Mouse (Mus musculus): Measurements from ENCODE around the gene 4933400A11Rik.

4933400A11Rik gene

DNA sequence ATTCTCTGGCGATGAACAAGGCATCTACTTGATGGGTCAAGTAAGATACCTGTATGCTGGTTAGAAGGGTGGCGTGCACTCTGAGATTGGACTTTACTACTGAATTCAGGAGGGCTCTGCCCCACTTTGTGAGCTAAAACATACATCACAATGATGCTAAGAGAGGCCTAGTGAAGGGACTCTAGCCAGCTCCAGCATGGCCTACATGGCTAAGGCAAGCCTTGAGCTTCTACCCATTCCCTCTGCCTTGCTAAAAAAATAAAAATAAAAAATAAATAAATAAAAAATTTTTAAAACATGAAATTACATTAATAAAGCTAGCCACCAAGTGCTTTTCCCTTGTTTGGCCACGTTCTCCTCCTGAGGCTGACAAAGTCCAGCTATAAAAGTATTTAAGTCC lies at the start of gene 4933400A11Rik:
Gene 4933400A11Rik, minus strand, starts transcription at position 101 of the 400 bp plus-strand sequence.
- no peak for DNase-seq

DNA sequence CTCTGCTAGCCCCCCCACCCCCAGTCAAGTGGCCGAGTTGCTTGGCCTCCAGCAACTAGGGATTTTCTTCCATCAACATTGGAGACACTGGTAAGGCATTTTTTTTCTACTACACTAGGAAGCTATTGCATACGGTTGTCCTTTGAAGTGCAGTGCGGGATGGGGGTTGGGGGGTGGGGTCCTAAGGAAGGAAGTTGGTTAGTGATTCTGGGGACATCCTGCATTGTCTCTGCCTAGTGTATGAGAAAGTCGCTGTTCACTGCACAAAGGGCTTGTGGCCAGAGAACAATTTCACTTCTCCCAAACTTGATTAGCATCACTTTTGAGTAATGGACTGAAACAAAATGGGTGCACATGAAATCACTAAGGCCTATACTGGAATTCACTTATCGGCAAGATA lies 48.7 kb upstream of the 4933400A11Rik start:
- no peak for DNase-seq

DNA sequence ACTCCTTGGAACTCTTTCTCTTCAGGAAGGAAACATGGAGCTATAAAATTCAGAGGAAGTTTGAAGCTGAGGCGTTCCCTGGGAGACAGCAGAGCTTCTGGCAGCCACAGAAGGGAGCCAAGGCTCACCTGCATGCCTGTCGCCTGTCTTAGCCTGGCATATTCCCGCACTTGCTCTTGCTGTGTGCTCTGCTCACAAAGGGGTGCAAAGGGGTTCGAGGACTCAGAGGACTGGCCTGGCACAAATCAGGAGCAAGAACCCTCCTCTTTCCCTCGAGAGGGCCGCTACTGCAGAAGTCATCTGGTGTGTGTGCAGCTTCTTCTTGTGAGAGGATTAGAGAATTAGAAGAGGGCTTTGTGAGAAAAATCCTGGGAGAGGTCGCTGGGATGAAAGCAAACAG lies 48.3 kb upstream of the 4933400A11Rik start:
- peak; percentile 4 to 12 for DNase-seq

DNA sequence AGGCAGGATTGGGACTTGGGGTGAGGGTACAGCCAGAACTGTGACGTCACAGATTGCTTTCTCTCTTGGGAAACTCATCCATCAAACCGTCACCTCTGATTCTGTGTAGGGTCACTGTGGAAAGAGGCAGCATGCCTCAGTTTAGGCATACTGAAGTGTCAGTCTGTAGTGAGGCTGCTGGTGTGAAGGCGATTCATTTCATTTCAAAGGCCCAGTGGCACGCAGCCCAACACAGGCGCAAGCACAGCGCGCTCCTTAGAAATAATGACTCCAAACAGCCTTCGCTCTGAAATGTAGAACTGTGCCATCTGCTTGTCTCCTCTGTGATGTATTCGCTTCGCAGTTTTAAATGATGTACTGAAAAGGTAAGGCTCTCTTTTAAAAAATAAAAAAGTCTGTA lies 47.5 kb upstream of the 4933400A11Rik start:
- DNase-seq: peak; percentile 67 to 69

DNA sequence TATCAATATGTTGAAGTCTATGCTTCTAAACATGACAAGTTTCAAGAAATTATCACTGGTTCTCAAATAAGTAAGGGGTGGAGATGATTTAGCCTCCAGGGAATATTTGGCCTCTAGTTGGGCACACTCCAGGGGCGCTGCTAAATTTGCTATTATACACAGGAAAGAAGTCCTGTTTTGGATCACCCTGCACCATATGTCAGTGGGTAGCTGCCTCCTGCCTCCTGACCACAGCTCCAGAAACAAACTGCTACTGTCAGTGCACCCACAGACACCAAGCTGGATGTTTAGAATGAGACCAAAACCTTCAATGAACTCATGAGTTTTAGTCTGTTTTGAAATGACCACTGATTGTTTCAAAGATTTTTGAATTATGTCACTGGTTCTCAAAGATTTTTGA lies 34.2 kb upstream of the 4933400A11Rik start:
- peak in 1 of 2 experiments; percentile 4 for DNase-seq

DNA sequence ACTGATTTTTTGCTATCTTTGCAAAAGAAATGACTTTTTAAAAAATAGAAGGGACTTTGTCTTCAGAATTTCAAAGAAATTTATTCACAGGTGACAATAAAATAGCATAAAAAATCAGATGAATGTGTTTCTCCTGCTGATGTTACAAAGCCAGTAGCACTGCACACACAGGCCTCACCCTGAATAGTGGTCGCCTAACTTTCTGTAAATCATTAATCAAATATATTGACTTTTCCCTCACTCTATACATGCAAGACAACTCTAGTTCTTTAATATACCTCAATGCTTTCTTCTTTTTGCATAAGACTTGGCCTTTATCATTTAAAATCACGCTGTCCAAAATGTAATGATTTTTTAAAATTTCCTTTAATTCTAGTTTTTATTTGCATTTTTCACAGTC lies 32.3 kb upstream of the 4933400A11Rik start:
- no peak for DNase-seq

DNA sequence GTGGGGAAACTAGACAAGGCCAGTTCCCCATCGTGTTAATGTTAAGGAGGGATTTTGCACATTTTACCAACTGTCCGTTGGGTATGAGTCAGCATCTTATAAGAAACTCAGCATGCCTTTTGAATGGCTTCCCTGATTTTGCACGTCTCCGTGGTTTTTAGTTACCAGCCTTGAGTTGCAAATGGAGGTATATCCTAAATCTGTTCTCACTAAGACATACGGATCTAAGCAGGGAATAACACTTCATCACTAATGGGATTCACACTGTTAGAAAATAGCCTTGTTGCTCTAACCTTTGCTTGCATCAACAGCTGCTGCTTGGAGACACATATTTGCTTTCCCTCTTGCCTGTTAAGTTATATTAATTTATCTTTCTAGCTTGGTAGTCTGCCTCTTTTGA lies 31.9 kb upstream of the 4933400A11Rik start:
- no peak for DNase-seq

DNA sequence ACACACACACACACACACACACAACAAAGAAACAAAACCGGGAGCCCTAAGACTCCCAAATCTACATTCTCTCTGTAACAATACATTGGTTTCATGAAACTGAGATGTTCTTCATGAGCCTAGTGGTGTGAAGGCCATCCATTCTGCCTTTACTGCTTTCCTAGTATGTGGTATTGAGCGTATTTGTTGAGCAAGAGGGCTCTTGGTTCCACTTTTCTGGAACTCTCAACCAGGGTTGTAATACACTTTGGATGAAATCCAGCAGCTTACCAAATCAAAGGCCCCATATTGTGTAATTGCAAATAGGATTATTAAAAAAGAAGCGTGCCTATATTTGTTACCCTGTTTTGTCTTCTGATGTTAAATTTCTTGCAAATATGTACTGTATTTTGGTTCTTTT lies 28.3 kb upstream of the 4933400A11Rik start:
- DNase-seq: no peak

DNA sequence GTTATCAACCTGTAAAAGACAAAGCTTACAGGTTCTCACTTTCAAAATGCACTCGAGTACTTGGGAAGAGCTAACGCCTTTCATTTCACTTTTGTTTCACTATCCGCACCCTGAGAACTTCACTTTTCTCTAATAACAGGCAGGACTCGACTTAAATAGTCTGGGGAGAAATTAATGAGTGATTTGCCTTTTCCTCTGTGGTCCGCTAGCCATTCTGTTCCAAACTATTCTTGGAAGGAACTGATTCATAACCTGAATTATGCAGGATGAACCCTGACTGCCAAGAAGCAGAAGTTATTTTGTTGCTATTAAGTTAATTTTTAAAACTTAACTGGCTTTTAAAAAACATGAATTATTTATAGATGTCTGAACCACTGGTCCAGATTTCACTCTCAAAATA lies 26.4 kb upstream of the 4933400A11Rik start:
- no peak for DNase-seq

DNA sequence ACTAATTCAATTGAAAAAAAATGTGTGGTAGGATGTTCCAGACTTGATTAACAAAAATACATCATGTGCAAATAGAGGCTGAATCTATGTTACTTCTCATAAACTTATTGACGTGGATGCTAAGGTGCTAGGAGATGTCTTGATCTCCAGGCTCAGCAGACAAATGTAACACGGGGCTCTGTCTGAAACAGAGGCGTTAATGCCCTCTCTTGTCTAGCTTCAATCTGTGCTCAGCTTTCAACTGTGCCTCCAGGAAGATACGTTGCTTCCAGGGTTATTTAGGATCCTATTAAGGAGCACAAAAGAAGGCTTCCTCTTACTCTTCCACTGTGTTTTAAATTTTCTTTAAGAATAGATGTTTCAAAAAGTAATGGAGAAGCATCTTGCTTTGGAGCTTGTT lies 20.8 kb upstream of the 4933400A11Rik start:
- no peak for DNase-seq

DNA sequence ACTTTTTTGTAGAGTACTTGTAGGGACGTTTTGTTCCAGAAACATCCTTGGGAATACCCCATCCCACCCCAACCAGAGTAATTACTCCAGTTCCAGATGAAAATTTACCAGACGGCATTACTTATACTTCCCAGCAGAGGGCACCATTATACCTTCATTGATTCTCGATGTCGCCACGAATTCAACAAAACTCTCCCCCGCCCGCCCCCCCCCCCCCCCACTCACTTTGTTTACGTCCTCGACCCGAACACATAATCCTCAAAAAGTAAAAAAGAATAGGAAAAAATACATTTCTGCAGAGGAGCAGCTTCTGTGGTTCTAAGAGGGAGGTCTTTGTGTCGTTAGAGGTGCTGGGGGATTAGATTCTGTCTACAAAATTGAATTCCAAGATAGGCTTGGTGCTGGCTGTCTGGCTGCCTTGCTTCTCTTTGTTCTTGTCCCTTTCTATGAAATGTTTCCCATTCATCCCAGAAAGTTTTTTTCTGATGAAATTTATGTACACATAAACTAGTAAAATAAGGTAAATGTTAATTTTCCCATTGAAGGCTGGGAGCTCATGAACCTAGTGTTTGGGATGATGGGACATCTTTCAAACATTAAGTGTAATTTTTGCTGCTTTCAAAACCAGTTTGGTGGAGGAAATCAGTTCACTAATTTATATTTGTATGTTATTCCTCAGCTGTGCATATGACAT lies 19.7 kb upstream of the 4933400A11Rik start:
- DNase-seq: peak; percentile 55 to 81

DNA sequence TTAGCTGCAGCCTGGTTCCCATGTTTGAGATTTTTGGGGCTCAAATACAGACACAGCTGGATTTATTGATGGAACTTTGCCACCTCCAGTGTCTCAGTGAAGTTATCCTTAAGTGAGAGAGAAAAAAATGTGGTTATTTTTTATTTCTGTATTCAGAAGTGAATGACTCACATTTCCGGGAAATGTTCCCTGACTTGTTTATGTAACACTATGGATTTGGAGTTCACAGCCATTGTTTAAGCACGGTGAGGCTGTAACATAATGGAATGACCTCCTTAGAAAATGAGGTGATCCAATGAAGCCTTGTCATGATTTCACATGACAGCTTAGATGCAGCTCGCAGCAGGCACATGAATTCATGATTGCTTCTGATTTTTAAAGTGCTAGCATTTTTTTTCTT lies 17.7 kb upstream of the 4933400A11Rik start:
- DNase-seq: no peak

DNA sequence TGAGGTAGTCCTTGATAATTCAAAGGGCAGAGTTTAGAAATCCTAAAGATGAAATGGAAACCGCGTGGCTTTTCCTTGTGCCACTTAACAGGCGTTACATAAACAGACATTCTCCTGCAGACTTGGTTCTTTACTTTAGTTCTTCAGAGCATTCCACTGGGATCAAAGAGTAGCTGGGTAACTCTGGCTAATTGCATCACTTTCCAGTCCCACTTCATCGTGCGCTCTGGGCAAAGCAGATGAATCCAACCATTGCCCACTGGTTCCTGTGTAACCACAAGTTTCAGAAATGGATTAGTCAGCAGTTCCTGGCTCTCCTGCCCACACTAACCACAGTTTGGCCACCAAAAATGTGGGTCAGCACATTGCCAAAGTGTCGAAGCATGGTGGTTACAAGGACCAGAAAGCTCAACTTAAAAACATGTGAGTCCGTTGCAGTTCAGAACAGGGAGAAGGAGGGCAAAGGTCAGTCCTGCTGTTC lies 15.4 kb upstream of the 4933400A11Rik start:
- no peak for DNase-seq

DNA sequence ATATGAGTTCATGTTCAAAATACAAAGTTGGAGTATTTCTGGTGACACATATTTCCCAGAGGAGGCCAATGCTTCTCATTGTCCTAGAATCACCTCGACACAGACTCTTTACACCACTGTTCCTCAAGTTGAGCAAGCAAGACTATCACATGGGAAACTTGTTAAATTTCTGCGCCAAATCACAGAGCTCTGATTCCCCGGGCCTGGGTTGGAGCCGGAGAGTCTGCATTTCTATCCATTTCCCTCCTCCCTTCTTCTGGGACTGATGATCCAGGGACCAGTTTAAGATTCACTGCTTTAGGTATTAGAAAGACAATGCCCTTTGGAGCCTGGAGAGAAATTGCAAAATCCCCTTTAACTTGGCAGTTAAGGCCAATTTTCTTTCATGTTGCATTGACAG lies 15.0 kb upstream of the 4933400A11Rik start:
- no peak for DNase-seq

DNA sequence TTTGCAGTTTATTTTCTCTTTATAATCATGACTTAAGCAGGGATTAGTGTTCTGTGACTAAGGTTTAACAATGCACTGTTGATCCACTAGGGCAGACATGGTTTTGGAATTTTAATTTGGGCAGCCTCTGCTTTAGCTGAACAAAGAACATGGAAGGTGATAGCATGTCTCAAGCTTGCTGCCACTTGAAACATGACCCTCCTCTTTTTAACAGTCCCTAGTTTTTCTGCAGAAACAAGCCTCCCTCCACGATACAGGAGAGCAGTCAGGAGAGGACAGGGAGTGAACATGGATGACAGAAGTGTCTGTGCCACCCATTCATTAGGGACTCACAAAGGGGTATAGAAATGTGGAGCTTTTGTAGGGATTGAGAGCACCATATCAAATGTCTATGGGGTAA lies 13.4 kb upstream of the 4933400A11Rik start:
- no peak for DNase-seq

DNA sequence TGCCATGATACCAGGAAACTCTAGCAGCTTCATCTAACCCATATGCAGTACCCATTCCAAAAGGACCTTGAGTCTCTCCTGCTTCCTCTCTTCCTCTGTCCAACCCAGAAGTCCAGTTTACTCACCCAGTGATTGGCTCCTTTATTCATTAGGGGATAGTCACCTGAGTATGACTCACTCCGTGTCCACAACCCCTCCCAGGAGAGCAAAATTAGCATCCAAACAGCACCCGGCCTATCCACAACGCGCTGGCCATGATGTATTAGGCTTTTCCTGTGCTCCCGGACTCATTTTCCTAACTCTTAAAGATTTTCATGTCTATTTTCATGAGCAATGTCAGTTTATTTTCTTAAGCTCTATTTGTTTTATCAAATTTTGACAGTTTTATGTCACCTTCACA lies 10.3 kb upstream of the 4933400A11Rik start:
- no peak for DNase-seq

DNA sequence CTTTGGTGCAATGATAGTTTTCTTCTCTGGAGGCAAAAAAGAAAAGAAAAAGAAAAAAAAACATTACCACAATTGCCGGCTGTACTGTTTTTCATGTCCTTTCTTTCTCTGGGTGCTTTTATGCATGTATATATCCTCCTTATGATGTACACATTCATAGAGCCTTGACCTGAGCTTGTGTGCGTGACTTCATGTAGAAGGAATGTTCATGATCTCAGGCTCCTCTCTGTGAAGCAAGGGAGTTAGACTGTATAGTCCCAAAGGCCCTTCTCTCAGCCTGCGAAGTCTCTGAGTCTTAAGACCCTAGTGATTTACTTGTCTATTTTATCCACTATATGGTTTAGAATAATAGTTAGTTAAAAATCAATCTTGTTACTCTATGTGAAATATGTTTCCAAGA lies 21.4 kb downstream of the 4933400A11Rik start:
- DNase-seq: no peak

DNA sequence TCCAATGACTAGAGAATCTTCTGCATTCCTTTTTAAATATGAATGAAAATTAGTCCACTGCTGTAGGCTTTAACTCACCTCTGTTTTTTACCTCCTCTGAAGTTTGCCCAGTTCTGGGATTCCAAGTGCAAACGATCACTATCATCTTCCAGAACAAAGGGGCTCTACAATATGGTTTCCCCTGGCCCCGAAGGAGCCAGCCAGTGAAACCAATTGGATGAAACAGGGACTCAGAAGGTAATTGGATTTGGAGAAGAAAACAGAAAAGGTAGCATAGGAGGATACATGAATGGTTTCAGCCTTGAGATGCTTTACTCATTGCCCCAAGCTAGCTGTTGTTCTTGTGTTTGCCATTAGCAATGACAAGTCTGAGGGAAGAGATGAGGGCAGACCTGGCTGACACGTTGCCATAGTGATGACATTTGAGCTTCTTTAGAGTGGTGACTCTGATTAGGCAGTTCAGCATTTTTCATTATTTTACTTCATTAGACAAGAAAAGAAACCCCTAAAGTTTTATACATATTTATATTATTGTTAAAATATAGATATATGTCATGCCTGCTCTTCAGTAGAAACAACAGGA lies 44.0 kb downstream of the 4933400A11Rik start:
- no peak for DNase-seq

Data from cerebellum, postnatal 10 days (tissue).